Mouse (Mus musculus) Patski (cell line): ENCODE measurements around the gene Nipa1. TPM values are rescaled to one million over a fixed set of nuclear protein-coding genes. Genes with fewer than 3 reads are reported as not detected.
"Not testable (repeated sequence)": the region's sequence is repeated elsewhere in the genome, so short reads cannot be mapped to it uniquely, and the experiment has no call there.

Experiments used
- ATAC-seq: fragments of 100-300 bp; one replicate; pipeline ENCODE4 v1.8.0; 2021
- CTCF ChIA-PET: fragments of 350-600 bp; sonication (Branson Sonifier 250); formaldehyde crosslinking; loops from one replicate; lab custom pipeline; 2022; ENCODE audit warnings: inconsistent platforms; lab: Charles Lee
- POLR2A ChIA-PET: fragments of 350-600 bp; sonication (Branson Sonifier 250); formaldehyde crosslinking; loops from one replicate; lab custom pipeline; 2022; ENCODE audit warnings: antibody characterized with exemption, inconsistent platforms; lab: Charles Lee
- DNase-seq: peaks from one replicate; pipeline ENCODE4 v3.0.0-alpha.2; 2011; ENCODE audit warnings: low read depth, low spot score
- H3K27me3 ChIP-seq: fragments of 371-371 bp; one replicate; pipeline ENCODE4 v1.5.1; 2021
- CTCF ChIP-seq: fragments of 100-300 bp; IDR thresholded peaks from one replicate; pipeline ENCODE4 v1.5.1; 2021
- in situ Hi-C: fragments of 300-500 bp; cut with MboI; formaldehyde crosslinking; loops from 3 replicates; pipeline ENCODE4 v1.11.1; 2018; ENCODE audit warnings: low pct_unique_long_range_greater_than_20kb, mixed read lengths
- polyA plus RNA-seq: library from polyadenylated mRNA; unstranded; gene quantifications from one replicate; pipeline ENCODE4 v1.2.3, GENCODE M21; 2021

The Nipa1 gene
- polyA plus RNA-seq, 1 experiment from 2014 or later = 14.9 TPM

DNA sequence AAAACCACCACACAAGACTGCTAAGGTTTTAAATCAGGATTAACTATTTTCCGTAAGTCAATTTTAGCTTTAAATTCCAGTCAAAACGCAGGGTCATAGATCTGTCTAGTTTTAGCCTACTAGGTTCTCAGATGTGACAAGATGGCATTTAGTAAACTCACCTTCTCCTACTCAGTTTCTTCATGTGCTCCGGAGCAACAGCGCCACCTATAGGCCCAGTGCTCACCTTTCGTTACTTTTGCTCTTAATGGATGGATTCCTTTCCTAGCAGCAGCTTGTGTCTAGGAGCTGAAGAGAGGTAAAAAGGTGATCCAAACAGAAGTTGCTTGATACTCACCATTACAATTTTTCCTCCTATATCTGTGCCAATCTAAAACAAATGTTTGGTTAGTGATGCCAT, 22.6 kb upstream of the Nipa1 start:
- DNase-seq = no peak
- peak; percentile 83 for TF ChIP-seq CTCF
- H3K27me3 ChIP-seq = no peaks in the 10 kb centered on the region
- peak; percentile 79 for ATAC-seq
- CTCF ChIA-PET = interaction anchor here (0.7 to 2.5 kb wide), 18 partner anchors 10 to 132 kb away, joined by 3 to 11 read pairs (median 6); no protein-coding TSS in a partner anchor
- in situ Hi-C loops = loop anchor here (10.0 kb wide), 1 partner anchor 58 kb away; no protein-coding TSS in a partner anchor
- POLR2A ChIA-PET = no interaction called here

DNA sequence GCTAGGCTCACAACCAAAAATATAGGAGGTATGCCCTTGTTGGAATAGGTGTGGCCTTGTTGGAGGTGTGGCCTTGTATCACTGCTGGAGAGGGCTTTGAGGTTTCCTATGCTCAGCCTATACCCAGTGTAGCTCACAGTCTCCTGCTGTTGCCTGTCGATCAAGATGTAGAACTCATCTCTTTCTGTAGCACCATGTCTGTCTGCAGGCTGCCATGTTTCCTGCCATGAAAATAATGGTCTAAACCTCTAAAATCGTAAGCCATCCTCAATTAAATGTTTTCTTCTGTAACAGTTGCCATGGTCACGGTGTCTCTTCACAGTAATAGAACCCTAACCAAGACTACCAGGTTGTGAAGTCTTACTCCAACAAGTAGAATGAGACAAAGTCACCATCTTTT, 3.8 kb upstream of the Nipa1 start:
- in situ Hi-C loops = no loop called here
- ChIA-PET POLR2A (no interaction called here), CTCF (no interaction called here)
- no peaks in the 10 kb centered on the region for H3K27me3 ChIP-seq
- no peak for TF ChIP-seq CTCF
- DNase-seq = no peak
- ATAC-seq = no peak

DNA sequence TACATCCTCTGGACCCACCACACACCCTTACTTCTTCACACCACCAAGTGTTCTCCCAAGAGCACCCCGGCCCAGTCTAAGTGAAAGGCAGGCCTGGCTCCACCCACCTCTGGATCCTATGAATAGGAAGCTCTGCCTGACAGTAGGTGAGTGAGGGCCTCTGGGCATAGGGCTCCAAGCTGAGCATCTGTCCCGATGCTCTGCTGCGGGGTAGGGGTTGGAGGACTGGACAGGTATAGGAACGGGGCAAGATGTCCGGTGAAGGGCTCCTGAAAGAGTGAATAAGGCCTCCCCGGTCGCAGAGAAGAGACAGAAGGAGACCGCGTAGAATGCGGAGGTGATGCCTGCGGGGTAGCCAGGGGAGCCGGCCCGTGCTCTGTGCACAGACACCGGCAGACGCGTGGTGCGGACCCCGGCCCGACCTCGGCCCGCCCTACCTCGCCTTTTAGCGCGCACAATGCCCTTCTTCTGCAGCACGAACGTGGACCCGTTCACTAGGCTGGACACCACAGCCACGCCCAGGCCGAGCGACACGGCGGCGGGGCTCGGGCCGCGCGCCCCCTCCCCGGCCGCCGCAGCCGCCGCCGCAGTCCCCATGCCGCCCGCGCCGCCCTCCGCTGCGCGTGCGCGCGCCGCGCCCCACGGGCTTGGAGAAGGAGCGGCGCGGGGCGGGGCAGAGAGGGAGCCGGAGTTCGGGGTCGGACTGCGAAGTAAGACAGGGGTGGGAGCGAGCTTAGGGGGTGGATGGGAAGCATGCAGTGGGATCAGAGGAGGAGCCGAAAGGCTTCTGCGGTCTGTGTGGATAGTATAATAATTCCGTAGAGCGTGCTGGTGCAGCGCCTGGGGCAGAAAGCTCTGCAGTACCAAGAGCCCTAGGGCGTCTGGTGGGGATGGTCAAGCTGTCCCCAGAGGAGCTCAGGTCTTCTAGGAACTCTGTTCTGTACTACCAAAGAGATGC, 503 bp downstream of the Nipa1 start:
- DNase-seq = no peak
- peak; percentile 89 for ATAC-seq
- no peak for TF ChIP-seq CTCF
- CTCF ChIA-PET = interaction anchor here (0.9 to 1.7 kb wide), 4 partner anchors 8 to 51 kb away, joined by 3 to 4 read pairs (median 4); no protein-coding TSS in a partner anchor
- H3K27me3 ChIP-seq = no peaks in the 10 kb centered on the region
- POLR2A ChIA-PET = no interaction called here
- in situ Hi-C loops = no loop called here

DNA sequence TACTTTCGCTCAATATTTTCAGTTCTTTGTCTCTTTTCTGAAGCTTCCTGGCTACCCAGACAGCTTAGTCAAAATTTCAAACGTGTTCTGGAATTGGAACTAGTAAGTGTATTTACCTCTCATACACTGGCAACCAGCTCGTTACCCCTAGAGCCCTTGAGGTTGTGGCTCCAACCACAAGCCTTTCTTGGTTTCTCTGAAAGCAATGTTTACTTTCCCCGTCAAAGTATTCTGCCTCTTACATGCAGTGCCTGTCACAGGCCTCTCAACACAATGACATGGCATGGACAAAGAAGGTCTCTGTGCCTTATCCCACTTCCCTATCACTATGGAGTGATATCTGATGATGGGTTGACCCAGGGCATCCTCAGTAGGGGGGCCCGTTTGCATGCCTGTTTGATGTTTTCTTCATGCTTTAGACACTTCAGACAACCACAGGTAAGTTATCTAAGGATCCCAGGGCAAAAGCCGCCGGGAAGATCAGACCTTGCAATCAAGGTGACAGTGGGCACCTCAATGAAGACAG, 1.2 kb downstream of the Nipa1 start:
- CTCF ChIA-PET = interaction anchor here (1.0 to 1.7 kb wide), 2 partner anchors 24 to 51 kb away, joined by 3 to 4 read pairs; no protein-coding TSS in a partner anchor
- DNase-seq = no peak
- no peak for TF ChIP-seq CTCF
- no peaks in the 10 kb centered on the region for H3K27me3 ChIP-seq
- POLR2A ChIA-PET = no interaction called here
- ATAC-seq = peak; percentile 9
- in situ Hi-C loops = no loop called here

DNA sequence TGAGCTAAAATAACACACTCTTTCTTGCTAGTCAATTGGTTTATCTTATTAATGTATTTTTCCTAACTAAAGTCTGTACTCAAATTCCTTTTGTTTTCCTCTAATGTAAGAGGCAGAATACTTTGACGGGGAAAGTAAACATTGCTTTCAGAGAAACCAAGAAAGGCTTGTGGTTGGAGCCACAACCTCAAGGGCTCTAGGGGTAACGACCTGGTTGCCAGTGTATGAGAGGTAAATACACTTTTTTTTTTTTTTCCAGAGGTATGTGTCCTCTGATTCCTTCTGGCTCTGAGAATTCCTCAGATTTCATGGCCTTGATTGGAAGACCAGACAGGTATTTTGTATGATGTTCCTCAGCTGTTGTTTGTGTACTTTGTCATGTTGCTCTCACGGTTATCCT, 2.0 kb downstream of the Nipa1 start:
- DNase-seq (no peak), ATAC-seq (no peak)
- H3K27me3 ChIP-seq = no peaks in the 10 kb centered on the region
- CTCF ChIA-PET = interaction anchor here (1.7 kb wide), 1 partner anchor 25 kb away, joined by 4 read pairs; no protein-coding TSS in a partner anchor
- in situ Hi-C loops = no loop called here
- no peak for TF ChIP-seq CTCF
- POLR2A ChIA-PET = no interaction called here

DNA sequence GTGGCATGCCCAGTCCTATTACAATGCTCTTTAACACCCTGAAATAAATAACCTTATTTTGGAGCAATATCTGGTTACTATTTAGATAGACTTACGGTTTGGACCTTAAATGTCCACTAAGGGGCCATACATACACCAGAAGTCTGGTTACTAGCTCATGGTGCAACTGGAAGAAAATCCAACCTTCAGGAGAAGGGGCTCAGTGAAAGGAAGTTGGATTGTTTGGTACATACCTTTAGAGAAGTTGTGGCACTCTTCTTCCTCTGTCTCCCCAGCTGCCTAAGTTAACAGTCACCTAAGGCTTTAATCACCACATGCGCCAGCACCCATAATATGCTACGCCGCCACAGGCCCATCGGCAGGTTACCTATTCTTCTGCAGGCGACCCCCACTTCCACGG, 3.9 kb downstream of the Nipa1 start:
- ChIA-PET CTCF (interaction anchor here (0.8 kb wide), 1 partner anchor 27 kb away, joined by 3 read pairs; no protein-coding TSS in a partner anchor), POLR2A (no interaction called here)
- no peak for ATAC-seq
- H3K27me3 ChIP-seq = no peaks in the 10 kb centered on the region
- DNase-seq = no peak
- in situ Hi-C loops = no loop called here
- TF ChIP-seq CTCF = no peak

DNA sequence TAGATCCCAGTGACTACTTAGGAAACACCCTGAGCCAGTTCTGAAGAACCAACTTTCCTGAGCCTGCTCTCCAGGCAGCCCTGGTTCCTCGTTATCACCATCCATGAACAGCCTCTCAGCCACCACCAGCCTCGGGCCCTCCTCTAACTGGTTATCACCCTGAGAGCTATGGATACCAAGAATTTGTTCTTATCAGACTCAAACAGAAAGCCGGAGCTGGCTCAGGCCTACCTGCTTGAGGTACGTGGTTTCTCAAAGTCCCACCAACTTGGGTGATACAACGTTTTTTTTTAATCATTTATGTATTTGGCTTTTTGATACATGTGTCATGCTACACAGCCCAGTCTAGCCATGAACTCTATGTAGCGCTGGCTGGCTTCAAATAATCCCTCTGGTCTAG, 4.6 kb downstream of the Nipa1 start:
- POLR2A ChIA-PET = no interaction called here
- in situ Hi-C loops = no loop called here
- DNase-seq (no peak), ATAC-seq (no peak)
- no peaks in the 10 kb centered on the region for H3K27me3 ChIP-seq
- CTCF ChIA-PET = no interaction called here
- TF ChIP-seq CTCF = no peak

DNA sequence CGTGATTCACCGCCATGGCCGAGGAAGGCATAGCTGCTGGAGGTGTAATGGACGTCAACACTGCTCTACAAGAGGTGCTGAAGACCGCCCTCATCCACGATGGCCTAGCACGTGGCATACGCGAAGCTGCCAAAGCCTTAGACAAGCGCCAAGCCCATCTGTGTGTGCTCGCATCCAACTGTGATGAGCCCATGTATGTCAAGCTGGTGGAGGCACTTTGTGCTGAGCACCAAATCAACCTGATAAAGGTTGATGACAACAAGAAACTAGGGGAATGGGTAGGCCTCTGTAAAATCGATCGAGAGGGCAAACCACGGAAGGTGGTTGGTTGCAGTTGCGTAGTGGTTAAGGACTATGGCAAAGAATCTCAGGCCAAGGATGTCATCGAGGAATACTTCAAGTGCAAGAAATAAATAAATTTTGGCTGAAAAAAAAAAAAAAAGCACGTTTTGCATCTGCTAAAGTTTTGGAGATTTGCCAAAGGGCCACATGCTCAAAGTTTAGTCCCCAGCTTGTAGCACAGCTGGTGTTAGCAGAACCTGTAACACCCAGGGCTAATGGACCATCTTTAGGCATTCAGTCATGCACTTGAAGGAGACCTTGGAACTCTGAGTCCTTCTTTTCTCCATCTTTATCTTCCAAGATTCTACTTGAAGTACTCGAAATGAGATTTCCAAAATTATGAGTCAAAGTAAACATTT, 5.6 kb downstream of the Nipa1 start:
- in situ Hi-C loops, POLR2A ChIA-PET, DNase-seq, H3K27me3 ChIP-seq, CTCF ChIA-PET, ATAC-seq: not testable (repeated sequence)

DNA sequence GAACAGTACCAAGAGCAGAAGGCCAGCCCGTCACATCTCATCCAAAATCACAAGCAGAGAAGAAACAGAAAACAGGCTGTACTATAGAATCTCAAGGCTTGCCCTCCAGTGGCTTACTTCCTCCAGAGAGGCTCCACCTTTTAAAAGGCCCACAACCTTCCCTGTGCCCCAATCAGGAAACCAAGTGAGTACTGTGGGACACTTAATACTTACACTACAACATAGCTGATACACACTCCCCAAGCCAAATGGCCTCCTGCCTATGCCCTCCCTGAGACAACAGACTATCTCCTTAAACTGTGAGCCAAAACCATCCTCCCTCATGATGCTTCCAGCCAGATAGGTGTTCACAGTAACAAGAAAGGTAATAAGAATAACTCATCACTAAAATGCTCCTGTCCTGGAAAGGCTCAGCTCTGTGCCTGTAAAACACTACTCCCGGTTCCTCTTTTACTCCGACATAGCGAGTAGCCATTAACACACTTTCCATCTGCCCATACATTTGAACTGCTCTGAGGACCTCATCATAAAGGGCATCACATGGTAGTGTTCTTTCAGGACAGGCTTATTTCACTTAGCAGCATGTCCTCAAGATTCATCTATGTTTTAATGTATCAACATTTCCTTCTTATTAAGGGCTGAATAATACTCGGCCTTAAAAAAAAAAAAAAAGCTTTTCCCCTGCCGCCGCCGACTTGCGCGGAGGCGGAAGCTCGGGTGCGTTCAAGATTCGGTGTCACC, 6.3 kb downstream of the Nipa1 start:
- ATAC-seq (no peak), DNase-seq (no peak)
- no peak for TF ChIP-seq CTCF
- ChIA-PET CTCF (no interaction called here), POLR2A (interaction anchor here (0.6 kb wide), 1 partner anchor 17 kb away, joined by 4 read pairs; no protein-coding TSS in a partner anchor)
- in situ Hi-C loops = no loop called here
- H3K27me3 ChIP-seq = no peaks in the 10 kb centered on the region

DNA sequence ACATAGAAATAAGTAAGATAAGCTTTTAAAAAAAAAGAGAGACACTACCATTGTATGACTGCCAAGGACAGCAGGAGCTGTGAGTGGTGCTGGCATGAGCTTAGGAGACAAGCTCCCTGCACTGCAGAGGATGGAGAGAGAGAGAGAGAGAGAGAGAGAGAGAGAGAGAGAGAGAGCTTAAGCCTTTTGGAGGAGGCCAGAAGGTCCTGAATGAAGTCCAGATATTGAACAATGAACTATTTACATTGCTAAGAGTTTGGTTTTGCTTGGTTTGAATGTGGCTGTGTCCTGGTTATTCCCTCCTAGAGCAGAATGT, 8.8 kb downstream of the Nipa1 start:
- CTCF ChIA-PET = interaction anchor here (0.8 to 3.0 kb wide), 3 partner anchors 9 to 32 kb away, joined by 4 to 9 read pairs (median 4); partner anchors contain the start of gene Nipa1
- no peak for DNase-seq
- no peaks in the 10 kb centered on the region for H3K27me3 ChIP-seq
- no peak for TF ChIP-seq CTCF
- in situ Hi-C loops = no loop called here
- POLR2A ChIA-PET = no interaction called here
- ATAC-seq = no peak
